Mouse (Mus musculus) lung, embryonic 14.5 days (tissue): ENCODE results near the gene Stpg3. TPM values are rescaled to one million over a fixed set of nuclear protein-coding genes. Genes with fewer than 3 reads are reported as not detected.

Source experiments
- ATAC-seq: fragments of 200-750 bp; cut with Nextera tagmentation; 2 replicates; pipeline ENCODE4 v1.8.0; 2017; ENCODE audit warnings: mild to moderate bottlenecking, moderate TSS enrichment, moderate library complexity; ENCODE audit not compliant: insufficient read depth
- DNase-seq: peaks from one replicate; pipeline ENCODE4 v3.0.0-alpha.2; 2015
- H3K27ac ChIP-seq: fragments of 300-500 bp; sonication (generic); 2 replicates; pipeline ENCODE4 v1.5.1; 2014; ENCODE audit warnings: low read depth, mild to moderate bottlenecking, moderate library complexity
- H3K27me3 ChIP-seq: fragments of 300-500 bp; sonication (generic); 2 replicates; pipeline ENCODE4 v1.6.1; 2014; ENCODE audit warnings: low read length, control low read depth; ENCODE audit not compliant: insufficient read depth
- H3K36me3 ChIP-seq: fragments of 300-500 bp; sonication (generic); 2 replicates; pipeline ENCODE4 v1.6.1; 2014; ENCODE audit warnings: control low read depth; ENCODE audit not compliant: insufficient read depth
- H3K4me1 ChIP-seq: fragments of 300-500 bp; sonication (generic); 2 replicates; pipeline ENCODE4 v1.6.1; 2014; ENCODE audit warnings: antibody characterized with exemption, control low read depth; ENCODE audit not compliant: insufficient read depth
- H3K4me2 ChIP-seq: fragments of 300-500 bp; sonication (generic); 2 replicates; pipeline ENCODE4 v1.6.1; 2014; ENCODE audit warnings: mild to moderate bottlenecking
- H3K4me3 ChIP-seq: fragments of 300-500 bp; sonication (generic); 2 replicates; pipeline ENCODE4 v1.5.1; 2014; ENCODE audit warnings: low read depth, low read length
- H3K9ac ChIP-seq: fragments of 300-500 bp; sonication (generic); 2 replicates; pipeline ENCODE4 v1.6.1; 2014
- H3K9me3 ChIP-seq: fragments of 300-500 bp; sonication (generic); 2 replicates; pipeline ENCODE4 v1.6.1; 2016; ENCODE audit warnings: low read depth, low read length, control low read depth
- CTCF ChIP-seq: IDR thresholded peaks from 2 replicates; pipeline ENCODE4 v1.5.1; 2016; ENCODE audit warnings: antibody characterized with exemption, low read depth
- WGBS: fragments of 180-500 bp; shearing (Covaris S2); extraction: QIAGEN DNeasy Blood & Tissue Kit; methylation state at CpG from one replicate; pipeline ENCODE4 v1.1.7; 2014; 5-methylcytosine and 5-hydroxymethylcytosine counted together
- polyA plus RNA-seq: library from polyadenylated mRNA; unstranded; fragments of >200 nt; fragmentation: Nextera tagmentation; extraction: Ambion mirVana; gene quantifications from 2 replicates; pipeline ENCODE4 v1.2.1, GENCODE M21; 2014

The Stpg3 gene
- polyA plus RNA-seq, 1 experiment from 2014 or later = not detected

- Histone ChIP-seq H3K9me3 (no peaks in the 10 kb centered on the region), H3K36me3 (peaks cover 23% of the 10 kb centered on the region), H3K27ac (peak overlapping the region; percentile 75), H3K4me3 (peak overlapping the region; percentile 89), H3K9ac (peak overlapping the region; percentile 81), H3K27me3 (no peaks in the 10 kb centered on the region), H3K4me2 (peak overlapping the region; percentile 94), H3K4me1 (peaks cover 8% of the 10 kb centered on the region)
- ATAC-seq (peak; percentile 50; the same call in 1 of the 2 replicates), DNase-seq (no peak)
- TF ChIP-seq CTCF = no peak
- 0% methylated on average over 24 of the region's 24 CpGs for WGBS
Measured at GRCm38 (mm10) chr2:25210686-25211085, 3.8 kb downstream of the Stpg3 start.

GRCm38 (mm10) chr2:25207593-25207992 is 6.8 kb downstream of the Stpg3 start:
- Histone ChIP-seq H3K9me3 (no peaks in the 10 kb centered on the region), H3K27ac (no peak overlapping the region), H3K4me1 (peaks cover 8% of the 10 kb centered on the region), H3K9ac (no peak overlapping the region), H3K27me3 (no peaks in the 10 kb centered on the region), H3K4me3 (no peak overlapping the region), H3K4me2 (no peak overlapping the region), H3K36me3 (peaks cover 53% of the 10 kb centered on the region)
- no peak for DNase-seq
- 91% methylated on average over 1 of the region's 1 CpGs for WGBS
- no peak for TF ChIP-seq CTCF
- no peak for ATAC-seq

GRCm38 (mm10) chr2:25203631-25204214 is 10.7 kb downstream of the Stpg3 start:
- no peaks in the 10 kb centered on the region for H3K9me3 ChIP-seq
- no peak overlapping the region for H3K9ac ChIP-seq
- peak; percentile 36; the same call in 1 of the 2 replicates for TF ChIP-seq CTCF
- peaks cover 85% of the 10 kb centered on the region for H3K36me3 ChIP-seq
- 59% methylated on average over 4 of the region's 4 CpGs for WGBS
- H3K4me2 ChIP-seq = no peak overlapping the region
- DNase-seq = peak; percentile 45
- no peaks in the 10 kb centered on the region for H3K27me3 ChIP-seq
- no peaks in the 10 kb centered on the region for H3K4me1 ChIP-seq
- no peak overlapping the region for H3K4me3 ChIP-seq
- ATAC-seq = peak; percentile 47; the same call in 1 of the 2 replicates
- no peak overlapping the region for H3K27ac ChIP-seq

GRCm38 (mm10) chr2:25200631-25201030 is 13.8 kb downstream of the Stpg3 start:
- Histone ChIP-seq H3K9ac (no peak overlapping the region), H3K27ac (no peak overlapping the region), H3K36me3 (peaks cover 77% of the 10 kb centered on the region), H3K9me3 (no peaks in the 10 kb centered on the region), H3K4me1 (peaks cover 4% of the 10 kb centered on the region; the same call in 1 of the 2 replicates), H3K4me3 (no peak overlapping the region), H3K27me3 (peaks cover 9% of the 10 kb centered on the region), H3K4me2 (no peak overlapping the region)
- no peak for TF ChIP-seq CTCF
- 89% methylated on average over 2 of the region's 2 CpGs for WGBS
- DNase-seq (no peak), ATAC-seq (no peak)

- no peak overlapping the region for H3K4me3 ChIP-seq
- no peak for DNase-seq
- H3K9me3 ChIP-seq = no peaks in the 10 kb centered on the region
- no peak for ATAC-seq
- no peak for TF ChIP-seq CTCF
- peaks cover 17% of the 10 kb centered on the region for H3K27me3 ChIP-seq
- H3K4me1 ChIP-seq = peaks cover 8% of the 10 kb centered on the region
- no peak overlapping the region for H3K9ac ChIP-seq
- no peak overlapping the region for H3K27ac ChIP-seq
- H3K36me3 ChIP-seq = peaks cover 53% of the 10 kb centered on the region
- H3K4me2 ChIP-seq = no peak overlapping the region
Measured at GRCm38 (mm10) chr2:25197946-25198345, 16.5 kb downstream of the Stpg3 start.

GRCm38 (mm10) chr2:25197191-25197590 is 17.2 kb downstream of the Stpg3 start:
- Histone ChIP-seq H3K4me3 (no peak overlapping the region), H3K4me2 (peak overlapping the region; percentile 63), H3K4me1 (peaks cover 8% of the 10 kb centered on the region), H3K9ac (no peak overlapping the region), H3K36me3 (peaks cover 45% of the 10 kb centered on the region), H3K27me3 (peaks cover 17% of the 10 kb centered on the region), H3K27ac (peak overlapping the region; percentile 54; the same call in 1 of the 2 replicates), H3K9me3 (no peaks in the 10 kb centered on the region)
- ATAC-seq (no peak), DNase-seq (no peak)
- 16% methylated on average over 2 of the region's 2 CpGs for WGBS
- no peak for TF ChIP-seq CTCF

- peak within 1 kb of the TSS; percentile 54; the same call in 1 of the 2 replicates for H3K27ac ChIP-seq
Measured at GRCm38 (mm10) chr2:25196172-25196954, 18.1 kb downstream of the Stpg3 start, which contains the start of gene Tor4a. TSS of gene Tor4a (minus strand) at chr2:25196886.

More at GRCm38 (mm10) chr2:25196172-25196954, 18.1 kb downstream of the Stpg3 start, which contains the start of gene Tor4a:
- Histone ChIP-seq H3K4me2 (peak within 1 kb of the TSS; percentile 63), H3K9ac (peak within 1 kb of the TSS; percentile 40; the same call in 1 of the 2 replicates), H3K27me3 (peaks cover 17% of the 10 kb centered on the region), H3K9me3 (no peaks in the 10 kb centered on the region), H3K4me1 (peaks cover 8% of the 10 kb centered on the region), H3K4me3 (peak within 1 kb of the TSS; percentile 34), H3K36me3 (peaks cover 37% of the 10 kb centered on the region)
- DNase-seq = peak; percentile 72
- no peak for TF ChIP-seq CTCF
- peak; percentile 69 for ATAC-seq
- WGBS = 18% methylated on average over 8 of the region's 8 CpGs
